Mouse (Mus musculus) c-Kit-negative CD71-positive TER-119-positive erythroid progenitor cells, embryonic 14.5 days (primary cell): ENCODE measurements around the gene Pus7l.
"Not testable (repeated sequence)": the region's sequence is repeated elsewhere in the genome, so short reads cannot be mapped to it uniquely, and the experiment has no call there.

ENCODE experiments used
- DNase-seq: peaks from one replicate; pipeline ENCODE4 v3.0.0-alpha.2; 2013; ENCODE audit warnings: low read depth, low spot score

The Pus7l gene

GRCm38 (mm10) chr15:94542567-94543408 is 559 bp downstream of the Pus7l start:
- no peak for DNase-seq

- no peak for DNase-seq
These were observed 4.1 kb downstream of the Pus7l start for GRCm38 (mm10) chr15:94539296-94539695.

- no peak for DNase-seq
These were observed 7.8 kb downstream of the Pus7l start for GRCm38 (mm10) chr15:94535521-94535920.

- no peak for DNase-seq
These were observed 10.4 kb downstream of the Pus7l start for GRCm38 (mm10) chr15:94532956-94533355.

GRCm38 (mm10) chr15:94532306-94532705 is 11.0 kb downstream of the Pus7l start:
- DNase-seq: no peak

- no peak for DNase-seq
These were observed 12.8 kb downstream of the Pus7l start for GRCm38 (mm10) chr15:94530519-94530918.

- DNase-seq: no peak
These were observed 18.4 kb downstream of the Pus7l start for GRCm38 (mm10) chr15:94524956-94525355.

- no peak for DNase-seq
These were observed 20.1 kb downstream of the Pus7l start for GRCm38 (mm10) chr15:94523251-94523650.

- no peak for DNase-seq
These were observed 22.4 kb downstream of the Pus7l start for GRCm38 (mm10) chr15:94520959-94521358.

- DNase-seq: peak; percentile 29
These were observed 23.0 kb downstream of the Pus7l start for GRCm38 (mm10) chr15:94520205-94520900.

GRCm38 (mm10) chr15:94517913-94518491 is 25.3 kb downstream of the Pus7l start:
- DNase-seq: no peak

GRCm38 (mm10) chr15:94503451-94504215 is 39.7 kb downstream of the Pus7l start:
- DNase-seq: no peak

- no peak for DNase-seq
These were observed 44.1 kb downstream of the Pus7l start for GRCm38 (mm10) chr15:94499260-94499659.

- DNase-seq: no peak
These were observed 47.4 kb downstream of the Pus7l start for GRCm38 (mm10) chr15:94495936-94496335.

GRCm38 (mm10) chr15:94494445-94494844 is 48.9 kb downstream of the Pus7l start:
- no peak for DNase-seq

GRCm38 (mm10) chr15:94489433-94489832 is 53.9 kb downstream of the Pus7l start:
- no peak for DNase-seq

- DNase-seq: not testable (repeated sequence)
These were observed 55.3 kb downstream of the Pus7l start for GRCm38 (mm10) chr15:94488028-94488427.

- DNase-seq: no peak
These were observed 60.8 kb downstream of the Pus7l start for GRCm38 (mm10) chr15:94482555-94482954.

- DNase-seq: no peak
These were observed 62.6 kb downstream of the Pus7l start for GRCm38 (mm10) chr15:94480792-94481191.

GRCm38 (mm10) chr15:94480248-94480647 is 63.1 kb downstream of the Pus7l start:
- DNase-seq: no peak

GRCm38 (mm10) chr15:94479513-94480136 is 63.7 kb downstream of the Pus7l start:
- DNase-seq: no peak
